Mouse (Mus musculus): ENCODE measurements around the gene Ptpre. TPM values are rescaled to one million over a fixed set of nuclear protein-coding genes. Genes with fewer than 3 reads are reported as not detected.

Gene Ptpre
- polyA plus RNA-seq, 1 experiment from 2014 or later, result 8.8 TPM

DNA sequence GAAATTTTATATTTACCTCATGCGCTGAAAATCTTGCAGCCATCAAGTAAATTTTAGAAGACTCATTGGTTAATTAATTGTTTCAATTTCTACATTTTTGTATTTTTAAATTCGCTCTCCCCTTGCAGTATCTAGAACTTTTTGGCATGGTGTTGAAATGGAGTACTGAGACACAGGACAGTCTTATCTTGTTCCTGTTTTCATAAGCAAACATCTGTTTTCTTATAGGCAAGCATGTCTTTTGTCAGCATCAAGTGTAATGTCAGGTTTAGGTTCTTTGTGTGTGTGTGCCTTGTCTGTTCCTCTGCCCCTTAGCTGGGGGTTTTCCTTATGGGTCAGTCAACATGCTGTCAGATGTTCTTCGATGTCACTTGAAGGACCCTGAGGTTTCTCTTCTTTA, 39.0 kb downstream of the Ptpre start:
- TF ChIP-seq CTCF (IDR thresholded peaks at IDR 0.05), result no peak
- in situ Hi-C loops (cut with MboI; ENCODE audit: low pct_unique_long_range_greater_than_20kb), result no loop called here
- CTCF ChIA-PET, result interaction anchor here (0.9 to 1.1 kb wide), 2 partner anchors 32 to 55 kb away, joined by 3 read pairs; no protein-coding TSS in a partner anchor
- H3K27me3 ChIP-seq, result no peaks in the 10 kb centered on the region
- ATAC-seq (no peak), DNase-seq (ENCODE audit: low read depth, low spot score) (no peak)
- POLR2A ChIA-PET, result no interaction called here

DNA sequence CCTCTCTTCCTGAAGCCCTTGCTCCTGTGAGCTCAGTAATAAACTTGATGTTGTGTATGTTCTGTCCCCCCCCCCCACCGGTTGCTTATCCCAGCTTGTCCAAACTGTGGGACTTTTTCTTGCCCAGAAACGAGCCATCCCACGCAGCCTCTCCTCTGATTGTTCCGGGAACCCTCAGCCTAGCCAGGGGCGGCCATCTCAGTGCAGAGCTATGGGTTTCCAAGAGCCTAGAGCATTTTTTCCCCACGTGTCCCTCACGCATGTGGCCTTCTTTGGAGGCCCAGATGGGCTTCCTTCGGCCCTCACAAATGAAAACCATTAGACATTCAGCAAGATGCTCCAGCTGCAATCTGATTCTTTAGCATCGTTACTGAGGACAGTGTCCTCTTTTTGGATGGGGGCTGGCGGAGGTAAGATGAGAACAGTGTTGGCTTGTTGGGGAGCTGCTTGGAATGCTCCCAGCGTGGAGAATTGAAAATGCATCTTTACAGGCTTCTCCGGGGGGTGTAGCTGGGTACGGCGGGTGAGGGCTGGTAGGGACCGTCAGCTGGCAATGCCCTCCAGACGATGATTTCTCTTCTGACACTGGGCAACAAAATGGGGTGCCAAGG, 41.5 kb downstream of the Ptpre start:
- DNase-seq (ENCODE audit: low read depth, low spot score), result no peak
- in situ Hi-C loops (cut with MboI; ENCODE audit: low pct_unique_long_range_greater_than_20kb), result no loop called here
- H3K27me3 ChIP-seq, result no peaks in the 10 kb centered on the region
- no peak for ATAC-seq
- CTCF ChIA-PET, result no interaction called here
- TF ChIP-seq CTCF (IDR thresholded peaks at IDR 0.05), result no peak
- POLR2A ChIA-PET, result interaction anchor here (1.5 kb wide), 1 partner anchor 28 kb away, joined by 3 read pairs; no protein-coding TSS in a partner anchor

DNA sequence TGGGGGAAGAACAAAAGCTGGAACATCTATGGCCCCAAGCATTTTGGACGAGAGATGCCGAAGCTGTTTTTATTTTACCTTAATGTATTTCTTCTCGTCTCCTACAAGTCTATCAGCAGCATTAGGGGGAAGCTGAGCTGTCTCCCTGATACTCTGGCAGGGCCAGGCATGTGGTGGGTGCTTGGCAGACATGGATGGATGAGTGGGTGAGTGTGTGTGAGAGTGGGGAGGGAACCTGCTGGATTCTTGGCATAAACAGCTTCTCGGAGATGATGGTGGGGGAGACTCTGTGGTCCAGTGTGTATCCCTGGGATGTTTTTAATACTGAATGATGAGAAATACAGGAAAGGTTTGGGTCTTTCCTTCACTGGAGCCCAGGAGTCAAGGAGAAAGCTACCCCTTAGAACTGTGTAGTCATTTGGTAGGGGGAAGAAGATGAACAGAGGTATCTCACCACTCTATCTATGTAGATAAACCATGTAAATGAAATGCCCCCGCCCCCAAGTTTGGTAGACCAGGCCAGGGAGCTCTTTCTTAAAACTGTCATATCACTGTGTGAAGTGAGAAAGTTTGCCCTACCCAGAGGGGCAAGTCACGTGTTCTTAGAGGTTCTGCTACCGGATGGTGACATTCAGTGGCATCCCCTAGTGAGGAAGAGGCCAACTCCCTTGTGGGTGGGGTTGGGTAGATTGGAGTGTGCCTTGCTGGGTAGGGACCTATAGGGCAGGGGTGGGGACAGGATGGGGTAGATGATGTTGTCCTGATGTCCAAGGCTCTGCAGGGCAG, 43.2 kb downstream of the Ptpre start:
- H3K27me3 ChIP-seq, result no peaks in the 10 kb centered on the region
- DNase-seq (ENCODE audit: low read depth, low spot score) (no peak), ATAC-seq (no peak)
- ChIA-PET POLR2A (interaction anchor here (1.6 kb wide), 1 partner anchor 41 kb away, joined by 4 read pairs; no protein-coding TSS in a partner anchor), CTCF (interaction anchor here (1.6 kb wide), 1 partner anchor 15 kb away, joined by 4 read pairs; no protein-coding TSS in a partner anchor)
- in situ Hi-C loops (cut with MboI; ENCODE audit: low pct_unique_long_range_greater_than_20kb), result no loop called here
- TF ChIP-seq CTCF (IDR thresholded peaks at IDR 0.05), result no peak

DNA sequence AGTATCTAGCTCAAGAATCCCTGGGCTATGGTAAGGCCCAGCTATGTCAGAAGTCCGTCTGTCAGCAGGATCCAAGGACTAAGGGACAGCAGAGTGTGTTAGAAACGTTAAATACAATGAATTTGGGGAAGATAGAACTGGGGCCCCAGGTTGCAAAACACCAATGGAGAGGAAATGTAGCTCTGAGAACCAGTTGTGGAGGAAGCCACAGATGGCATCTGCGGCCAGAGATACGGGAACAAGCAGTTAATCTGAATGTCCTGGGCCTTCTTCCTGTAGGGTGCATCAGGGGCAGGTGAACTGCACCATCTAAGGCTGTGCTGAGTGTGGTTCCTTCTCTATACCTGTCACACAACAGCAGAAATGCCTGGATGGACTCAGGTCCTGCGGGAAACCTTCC, 43.8 kb downstream of the Ptpre start:
- in situ Hi-C loops (cut with MboI; ENCODE audit: low pct_unique_long_range_greater_than_20kb), result no loop called here
- DNase-seq (ENCODE audit: low read depth, low spot score) (no peak), ATAC-seq (no peak)
- CTCF ChIA-PET, result interaction anchor here (1.6 kb wide), 1 partner anchor 14 kb away, joined by 4 read pairs; no protein-coding TSS in a partner anchor
- TF ChIP-seq CTCF (IDR thresholded peaks at IDR 0.05), result no peak
- POLR2A ChIA-PET, result interaction anchor here (1.6 kb wide), 1 partner anchor 41 kb away, joined by 4 read pairs; no protein-coding TSS in a partner anchor
- no peaks in the 10 kb centered on the region for H3K27me3 ChIP-seq

GRCm38 (mm10) chr7:135585125-135585687, 47.9 kb downstream of the Ptpre start:
- POLR2A ChIA-PET, result no interaction called here

DNA sequence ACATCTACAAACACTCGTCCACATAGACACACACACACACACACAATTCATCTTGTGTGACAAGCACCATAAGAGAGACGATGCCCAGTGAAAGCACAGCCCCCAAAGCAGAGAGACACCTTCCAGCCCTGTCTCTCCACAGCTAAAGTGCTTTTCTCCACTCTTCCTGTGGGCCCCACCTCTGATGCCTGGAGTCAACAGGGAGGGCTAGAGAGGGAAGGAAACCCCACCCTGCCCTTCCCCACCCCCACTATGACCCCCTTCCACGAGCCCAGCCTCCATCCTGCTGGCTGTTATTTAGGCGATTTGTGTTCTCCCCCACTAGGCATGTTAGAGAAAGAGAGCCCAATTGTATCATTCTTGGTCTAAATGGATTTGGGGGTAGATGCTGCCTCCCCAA, 49.1 kb downstream of the Ptpre start:
- H3K27me3 ChIP-seq, result no peaks in the 10 kb centered on the region
- TF ChIP-seq CTCF (IDR thresholded peaks at IDR 0.05), result no peak
- ATAC-seq, result no peak
- ChIA-PET CTCF (no interaction called here), POLR2A (no interaction called here)
- in situ Hi-C loops (cut with MboI; ENCODE audit: low pct_unique_long_range_greater_than_20kb), result no loop called here
- no peak for DNase-seq (ENCODE audit: low read depth, low spot score)

More at GRCm38 (mm10) chr7:135585125-135585687, 47.9 kb downstream of the Ptpre start:
- CTCF ChIA-PET, result interaction anchor here (1.3 to 2.4 kb wide), 4 partner anchors 10 to 34 kb away, joined by 3 to 8 read pairs (median 4); no protein-coding TSS in a partner anchor
- ATAC-seq (no peak), DNase-seq (ENCODE audit: low read depth, low spot score) (no peak)
- H3K27me3 ChIP-seq, result no peaks in the 10 kb centered on the region
- no peak for TF ChIP-seq CTCF (IDR thresholded peaks at IDR 0.05)
- in situ Hi-C loops (cut with MboI; ENCODE audit: low pct_unique_long_range_greater_than_20kb), result no loop called here

- no peak for TF ChIP-seq CTCF (IDR thresholded peaks at IDR 0.05)
- CTCF ChIA-PET, result interaction anchor here (1.0 to 1.6 kb wide), 2 partner anchors 8 to 12 kb away, joined by 3 read pairs; no protein-coding TSS in a partner anchor
- no peak for DNase-seq (ENCODE audit: low read depth, low spot score)
Measured at GRCm38 (mm10) chr7:135587821-135588575, 50.7 kb downstream of the Ptpre start.

GRCm38 (mm10) chr7:135588620-135589309, 51.5 kb downstream of the Ptpre start:
- CTCF ChIA-PET, result interaction anchor here (1.0 kb wide), 1 partner anchor 11 kb away, joined by 3 read pairs; no protein-coding TSS in a partner anchor
- no peak for TF ChIP-seq CTCF (IDR thresholded peaks at IDR 0.05)
- H3K27me3 ChIP-seq, result no peaks in the 10 kb centered on the region
- in situ Hi-C loops (cut with MboI; ENCODE audit: low pct_unique_long_range_greater_than_20kb), result no loop called here
- POLR2A ChIA-PET, result no interaction called here
- no peak for DNase-seq (ENCODE audit: low read depth, low spot score)
- ATAC-seq, result peak; percentile 46

More at GRCm38 (mm10) chr7:135587821-135588575, 50.7 kb downstream of the Ptpre start:
- ATAC-seq, result no peak
- no peaks in the 10 kb centered on the region for H3K27me3 ChIP-seq
- in situ Hi-C loops (cut with MboI; ENCODE audit: low pct_unique_long_range_greater_than_20kb), result no loop called here
- POLR2A ChIA-PET, result no interaction called here

GRCm38 (mm10) chr7:135591461-135591860, 54.2 kb downstream of the Ptpre start:
- DNase-seq (ENCODE audit: low read depth, low spot score), result no peak
- in situ Hi-C loops (cut with MboI; ENCODE audit: low pct_unique_long_range_greater_than_20kb), result no loop called here
- ChIA-PET POLR2A (no interaction called here), CTCF (no interaction called here)
- ATAC-seq, result no peak
- no peak for TF ChIP-seq CTCF (IDR thresholded peaks at IDR 0.05)
- no peaks in the 10 kb centered on the region for H3K27me3 ChIP-seq

Data from Patski (cell line).